Mouse (Mus musculus) mesoderm, embryonic 11.5 days (tissue): ENCODE data around the gene Hcls1.
A peak's percentile ranks its signal among the peaks of the same experiment; 100 is the strongest.

ENCODE experiments used
- DNase-seq: peaks from one replicate; pipeline ENCODE4 v3.0.0-alpha.2; 2012; ENCODE audit warnings: low read depth, low spot score

The Hcls1 gene

GRCm38 (mm10) chr16:36989493-36989892 is 54.7 kb downstream of the Hcls1 start:
- DNase-seq, result no peak

- DNase-seq, result no peak
Measured at GRCm38 (mm10) chr16:36989999-36990625, 55.3 kb downstream of the Hcls1 start, which contains the start of gene Fbxo40. Fbxo40 (minus strand) TSS chr16:36990467.

GRCm38 (mm10) chr16:36997650-36998049 is 62.9 kb downstream of the Hcls1 start:
- DNase-seq, result no peak

- no peak for DNase-seq
Measured at GRCm38 (mm10) chr16:36999366-36999972, 64.7 kb downstream of the Hcls1 start.

- DNase-seq, result no peak
Measured at GRCm38 (mm10) chr16:37009262-37009661, 74.5 kb downstream of the Hcls1 start.

- DNase-seq, result peak; percentile 70
Measured at GRCm38 (mm10) chr16:37010370-37010769, 75.6 kb downstream of the Hcls1 start.

GRCm38 (mm10) chr16:37011061-37011921 is 76.5 kb downstream of the Hcls1 start, which contains the start of gene Polq:
Polq (plus strand) TSS chr16:37011786.
- DNase-seq, result peak; percentile 90

- DNase-seq, result no peak
Measured at GRCm38 (mm10) chr16:37011922-37012289, 77.1 kb downstream of the Hcls1 start.

- no peak for DNase-seq
Measured at GRCm38 (mm10) chr16:37012336-37012735, 77.6 kb downstream of the Hcls1 start.
